Mouse (Mus musculus): ENCODE results near the gene Zfyve16. TPM values are rescaled to one million over a fixed set of nuclear protein-coding genes. Genes with fewer than 3 reads are reported as not detected.

Zfyve16 gene
- polyA plus RNA-seq, 1 experiment from 2014 or later: 10.0 TPM

DNA sequence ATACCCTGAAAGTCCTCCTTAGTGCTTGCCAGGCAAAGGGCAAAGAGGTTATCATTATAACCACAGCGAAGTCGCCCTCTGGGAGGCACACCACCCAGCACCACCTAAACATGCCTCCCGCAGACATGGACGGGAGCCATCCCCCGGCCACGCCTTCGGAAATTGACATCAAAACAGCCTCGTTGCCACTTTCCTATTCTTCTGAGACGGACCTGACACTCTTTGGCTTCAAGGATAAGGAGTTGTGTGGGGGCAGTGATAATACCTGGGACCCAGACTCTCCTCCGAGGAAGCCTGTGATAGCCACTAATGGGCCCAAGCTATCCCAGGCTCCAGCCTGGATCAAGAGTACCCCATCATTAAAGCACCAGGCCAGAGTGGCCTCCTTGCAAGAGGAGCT, 92.0 kb downstream of the Zfyve16 start:
- H3K4me3 ChIP-seq: no peak overlapping the region
- no peaks in the 10 kb centered on the region for H3K9me3 ChIP-seq
- no peaks in the 10 kb centered on the region for H3K36me3 ChIP-seq
- H3K27me3 ChIP-seq (ENCODE audit: insufficient read depth, poor library complexity, severe bottlenecking): peaks cover 4% of the 10 kb centered on the region; the same call in 1 of the 2 replicates
- 80% methylated on average over 10 of the region's 10 CpGs for WGBS
- DNase-seq (ENCODE audit: low spot score): peak; percentile 63
- no peaks in the 10 kb centered on the region for H3K4me1 ChIP-seq
- H3K27ac ChIP-seq: no peak overlapping the region

Other genes starting within 250 kb of the Zfyve16 start
- 0.74 and 0.79 TPM in 2 replicates for gene Gm20379, start 224.9 kb downstream of the Zfyve16 start, polyA plus RNA-seq (2016; fragmentation: Nextera tagmentation; extraction: Ambion mirVana)
- gene Dhfr, start 176.1 kb downstream of the Zfyve16 start, polyA plus RNA-seq (2016; fragmentation: Nextera tagmentation; extraction: Ambion mirVana): 15.7 and 20.4 TPM in 2 replicates
- gene Msh3, start 175.9 kb downstream of the Zfyve16 start, polyA plus RNA-seq (2016; fragmentation: Nextera tagmentation; extraction: Ambion mirVana): 19.7 and 23.6 TPM in 2 replicates
- gene Ankrd34b, start 105.0 kb downstream of the Zfyve16 start, polyA plus RNA-seq (2016; fragmentation: Nextera tagmentation; extraction: Ambion mirVana): 0.09 and 0.10 TPM in 2 replicates
- not detected in 2 replicates for gene Fam151b, start 46.9 kb downstream of the Zfyve16 start, polyA plus RNA-seq (2016; fragmentation: Nextera tagmentation; extraction: Ambion mirVana)
- not detected in 2 replicates for gene Spz1, start 45.3 kb upstream of the Zfyve16 start, polyA plus RNA-seq (2016; fragmentation: Nextera tagmentation; extraction: Ambion mirVana)
- 14.7 and 15.4 TPM in 2 replicates for gene Serinc5, start 80.2 kb upstream of the Zfyve16 start, polyA plus RNA-seq (2016; fragmentation: Nextera tagmentation; extraction: Ambion mirVana)